Mouse (Mus musculus) erythroid progenitor cell, adult 5-6 weeks (primary cell): ENCODE measurements at regions not wholly inside any gene's neighbourhood (a gene's known extent, or its start where the extent isn't known, plus 50 kb on each side); places are given as distances from the start of the nearest gene placed in this dataset.

Source experiments
- ATAC-seq: replicated peaks from 2 replicates; pipeline ENCODE4 v1.8.0; 2016; ENCODE audit warnings: moderate number of reproducible peaks, mild to moderate bottlenecking, moderate TSS enrichment, inconsistent platforms; ENCODE audit not compliant: poor library complexity, low FRiP score, severe bottlenecking

DNA sequence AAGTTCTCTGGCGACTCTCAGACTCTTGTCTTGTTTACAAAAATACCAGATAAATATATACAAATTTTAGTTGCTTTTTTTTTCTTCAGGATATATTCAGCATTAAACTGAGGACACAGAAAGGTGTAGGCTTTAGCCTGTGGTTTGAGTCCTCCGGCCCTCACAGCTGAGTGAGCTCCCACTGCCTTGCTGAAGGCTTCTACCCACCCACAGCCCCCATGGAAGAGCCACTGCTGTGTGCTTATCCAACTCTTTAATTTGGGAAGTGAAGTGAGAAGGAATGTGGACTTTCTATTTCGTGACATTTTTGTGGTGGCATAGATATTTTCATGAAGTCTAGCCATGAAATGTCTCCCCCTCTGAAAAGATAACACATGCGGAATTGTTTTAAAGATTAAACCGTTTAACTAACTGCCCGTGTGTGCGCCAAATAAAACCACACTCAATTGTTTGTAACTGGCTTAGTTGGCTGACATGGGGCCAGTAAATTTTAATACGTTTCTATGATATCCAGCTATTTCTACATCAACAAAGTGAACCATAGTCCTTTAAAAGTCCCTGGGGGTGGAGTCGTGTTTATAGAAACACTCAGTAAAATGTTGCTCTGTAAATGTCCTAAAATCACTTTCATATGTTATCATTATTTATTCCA, 174.1 kb downstream of the Slc38a4 start:
- no peak for ATAC-seq

DNA sequence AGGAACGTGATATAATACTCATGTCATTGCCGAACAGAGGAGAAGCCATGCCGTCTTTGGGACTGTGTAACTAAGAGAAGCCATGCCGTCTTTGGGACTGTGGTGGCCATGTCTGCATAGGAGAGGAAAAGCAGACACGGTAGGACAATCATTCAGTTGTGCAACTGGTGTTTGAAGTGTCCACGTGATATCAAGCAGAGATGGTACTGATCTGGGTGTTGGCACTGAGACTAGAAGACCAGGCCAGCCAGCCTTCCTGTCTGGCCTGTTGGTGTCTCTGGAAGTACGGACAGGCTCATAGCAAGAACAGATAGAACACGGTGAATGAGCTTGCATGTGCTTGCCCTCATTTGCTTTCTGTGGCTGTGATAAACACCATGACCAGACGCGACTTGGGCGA, 175.7 kb downstream of the Slc38a4 start:
- ATAC-seq, result no peak

DNA sequence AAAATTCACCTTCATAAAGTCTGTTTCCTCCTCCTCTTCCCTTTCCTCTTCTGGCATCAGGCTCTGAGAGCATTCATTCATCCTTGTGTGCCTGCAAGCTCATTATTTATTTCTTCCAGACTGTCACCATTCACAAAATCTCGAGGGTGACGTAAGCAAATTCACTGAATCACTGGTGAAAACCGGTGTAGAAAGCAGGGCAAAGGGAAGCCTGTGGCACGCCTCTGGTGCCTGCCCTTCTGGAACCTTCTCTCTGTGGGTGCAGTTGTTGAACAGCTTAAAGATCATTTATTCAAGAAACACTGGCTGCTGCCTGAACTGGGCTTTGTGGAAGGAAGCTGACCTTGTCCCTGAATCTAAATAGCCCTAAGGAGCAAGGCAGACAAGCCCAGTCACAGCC, 177.0 kb downstream of the Slc38a4 start:
- ATAC-seq, result no peak

DNA sequence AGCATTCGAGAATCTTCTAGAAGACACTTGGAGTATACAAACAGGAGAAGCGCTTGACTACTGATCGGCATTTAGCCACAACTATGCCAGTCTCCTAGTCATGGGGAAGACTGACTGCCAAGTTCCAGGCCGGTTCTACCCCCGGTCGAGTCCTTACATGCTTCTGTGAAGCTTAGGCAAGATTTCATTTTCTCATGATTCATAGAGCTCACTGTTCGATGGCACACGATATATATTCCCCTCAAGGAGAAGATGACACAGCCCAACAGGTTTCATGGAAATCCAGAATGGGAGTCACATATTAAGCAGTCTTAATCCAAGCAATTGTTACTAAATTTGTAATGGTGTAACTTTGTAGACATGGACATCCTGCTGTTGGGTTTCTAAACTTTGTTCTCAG, 177.8 kb downstream of the Slc38a4 start:
- ATAC-seq, result no peak

DNA sequence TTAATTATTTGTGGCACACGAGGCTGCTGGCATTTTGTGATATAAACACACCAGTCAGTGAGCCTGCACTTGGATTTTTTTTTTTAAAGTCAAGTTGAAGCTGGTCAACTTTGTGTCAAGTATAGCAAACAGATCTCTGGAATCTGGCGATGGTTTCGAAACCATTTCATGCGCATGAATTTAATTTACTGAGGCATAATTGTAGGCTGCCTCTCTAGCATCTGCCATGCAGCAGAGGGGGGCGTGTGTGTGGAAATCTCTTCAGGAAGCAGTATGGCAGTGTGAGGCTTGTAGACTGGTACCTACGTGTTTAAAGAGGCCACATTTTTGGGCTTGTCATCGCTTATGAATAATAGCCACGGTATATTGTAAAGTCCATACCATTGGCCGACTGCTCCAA, 177.7 kb upstream of the Slc38a2 start:
- no peak for ATAC-seq

DNA sequence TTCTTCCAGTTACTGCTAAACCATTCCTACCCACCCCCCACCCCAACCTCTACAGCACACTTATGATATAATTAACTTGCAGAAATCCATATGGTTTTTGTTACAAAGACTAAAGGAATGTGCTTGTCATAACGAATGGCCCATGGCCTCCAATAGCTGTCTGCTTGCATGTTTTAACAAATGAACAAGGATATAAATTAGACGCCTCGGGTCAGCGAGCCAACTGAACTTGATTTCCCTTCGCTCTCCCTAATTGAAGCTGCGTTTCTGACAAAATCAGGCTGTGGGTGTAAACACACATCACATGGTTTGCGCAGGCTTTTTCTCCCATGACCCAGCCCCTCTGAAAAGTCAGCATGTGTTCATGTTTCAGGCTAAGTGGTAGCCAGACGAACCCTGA, 174.6 kb upstream of the Slc38a2 start:
- ATAC-seq, result no peak

DNA sequence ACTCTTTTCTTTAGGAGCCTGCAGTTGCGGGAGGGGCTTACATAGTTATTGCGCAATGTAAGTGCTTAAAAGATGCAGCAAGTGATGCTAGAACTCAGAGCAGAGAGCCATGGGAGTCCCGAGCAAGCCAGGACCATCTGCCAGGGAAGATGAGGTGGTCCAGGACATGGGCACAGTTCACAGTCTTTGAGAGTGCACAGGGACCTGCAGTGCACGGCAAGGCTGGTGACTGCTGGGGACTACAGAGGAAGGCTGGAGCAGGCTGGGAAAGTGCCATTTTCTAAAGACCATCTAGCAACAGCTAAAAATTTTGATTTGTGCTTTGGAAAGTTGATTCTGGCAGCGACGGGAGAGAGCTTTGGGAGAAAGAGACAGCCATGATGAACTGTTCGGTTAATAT, 174.0 kb upstream of the Slc38a2 start:
- no peak for ATAC-seq

DNA sequence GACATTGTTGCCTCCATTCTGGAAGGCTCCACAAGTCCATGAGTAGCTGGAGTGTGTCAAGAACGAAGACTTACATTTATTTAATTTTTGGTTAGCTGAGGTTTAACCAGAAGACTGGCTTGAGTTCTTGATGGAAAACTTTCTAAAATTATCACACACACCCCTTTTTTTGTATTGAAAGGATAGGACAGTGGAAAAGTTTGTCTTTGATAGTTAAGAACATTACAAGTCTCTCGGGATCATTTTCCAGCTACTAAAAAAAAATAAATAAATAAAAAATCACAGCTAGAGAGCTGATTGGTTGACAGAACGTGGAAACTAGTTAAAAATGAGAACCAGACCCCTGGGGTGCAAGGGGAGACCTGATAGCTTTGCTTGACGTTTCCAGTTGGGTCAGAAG, 173.6 kb upstream of the Slc38a2 start:
- no peak for ATAC-seq

DNA sequence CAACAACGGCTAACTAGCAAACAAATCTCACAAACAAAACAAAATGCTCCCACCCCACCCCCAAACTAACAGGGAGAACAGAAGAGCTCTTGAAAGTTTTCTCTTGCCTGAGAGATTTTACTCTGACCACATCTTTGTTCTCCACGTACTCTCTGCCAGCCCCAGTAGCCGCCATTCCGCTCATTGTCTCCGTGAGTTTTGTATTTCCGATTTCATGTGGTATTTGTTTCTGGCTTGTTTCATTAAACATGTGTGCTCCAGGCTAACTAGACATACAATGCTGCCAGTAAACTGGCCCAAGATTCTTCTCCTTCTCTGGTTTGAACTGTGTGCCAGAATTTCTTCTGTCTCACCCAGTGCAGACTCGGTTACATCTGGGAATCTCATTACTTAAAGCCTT, 168.2 kb upstream of the Slc38a2 start:
- no peak for ATAC-seq

DNA sequence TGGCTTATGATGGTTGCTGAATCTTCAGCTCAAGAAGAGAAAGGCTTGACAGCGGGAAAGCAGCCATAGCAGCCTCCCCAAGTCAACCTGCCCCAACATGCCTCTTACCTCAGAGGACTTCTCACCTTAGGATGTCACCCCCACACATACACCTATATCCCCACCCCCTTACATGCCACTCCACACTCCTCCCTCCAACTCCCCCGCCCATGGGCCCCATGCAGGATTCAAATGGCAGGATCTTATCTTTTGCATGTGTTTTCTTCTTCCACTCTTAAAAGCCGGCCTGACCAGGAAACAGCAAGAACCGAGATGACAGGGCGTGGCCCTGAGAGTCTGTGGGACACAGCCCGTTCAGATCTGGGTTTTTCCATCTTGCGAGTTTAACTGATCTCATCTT, 166.4 kb upstream of the Slc38a2 start:
- ATAC-seq, result no peak

DNA sequence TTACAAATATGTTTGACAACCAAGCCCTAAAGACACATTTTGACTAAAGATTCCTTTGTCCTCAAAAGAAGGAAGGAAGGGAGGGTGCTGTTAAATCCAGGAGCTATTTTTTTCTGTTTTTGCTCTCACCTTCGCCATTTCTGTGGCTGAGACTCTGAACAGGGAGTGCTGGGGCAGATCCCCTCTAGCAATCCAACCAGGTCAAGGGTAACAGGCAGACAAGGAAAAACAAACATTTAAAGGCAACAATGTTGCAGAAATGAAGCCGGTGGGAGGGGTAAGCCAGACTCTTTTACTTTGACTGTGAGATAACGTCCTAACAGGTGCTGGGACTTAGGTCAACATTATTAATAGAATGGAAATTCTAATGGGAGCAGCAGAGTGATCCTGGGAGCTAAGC, 158.2 kb upstream of the Slc38a2 start:
- ATAC-seq, result no peak

DNA sequence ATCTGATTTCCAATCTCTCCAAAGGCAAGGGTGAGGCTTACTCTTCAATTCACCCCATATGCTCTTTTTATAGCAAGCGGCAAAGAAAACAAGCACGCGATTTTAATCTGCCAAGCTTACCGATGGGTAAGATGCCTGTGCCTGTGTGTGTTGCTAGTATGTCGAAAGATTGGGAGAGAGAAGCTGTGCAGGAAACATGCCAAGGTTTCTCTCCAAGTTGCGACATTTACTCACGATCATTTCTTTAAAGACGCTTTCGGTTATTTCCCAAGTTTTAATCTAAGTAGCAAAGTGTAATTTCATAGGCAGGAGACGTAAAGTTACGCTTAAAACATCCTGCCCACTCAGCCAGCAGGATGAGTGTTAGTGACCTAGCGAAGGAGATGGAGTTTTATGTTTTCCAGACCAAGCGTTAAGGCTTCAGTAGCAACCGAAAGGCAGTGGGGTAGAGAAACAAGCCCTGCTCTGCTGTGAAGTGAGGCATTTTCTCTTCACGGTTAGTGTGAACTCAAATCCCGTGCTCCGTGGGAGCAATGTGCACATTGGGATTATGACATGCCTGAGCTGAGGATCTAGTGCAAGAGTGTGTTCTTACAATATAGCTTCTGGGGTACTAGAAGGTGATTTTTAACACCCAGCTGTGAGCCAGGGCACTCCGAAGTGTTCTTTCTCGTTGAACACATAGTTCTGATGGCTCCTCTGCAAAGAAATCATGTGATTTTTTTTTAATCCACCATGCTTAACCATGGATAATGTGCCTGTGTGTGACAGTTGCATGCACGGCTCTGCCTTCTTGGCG, 152.6 kb upstream of the Slc38a2 start:
- ATAC-seq, result no peak

DNA sequence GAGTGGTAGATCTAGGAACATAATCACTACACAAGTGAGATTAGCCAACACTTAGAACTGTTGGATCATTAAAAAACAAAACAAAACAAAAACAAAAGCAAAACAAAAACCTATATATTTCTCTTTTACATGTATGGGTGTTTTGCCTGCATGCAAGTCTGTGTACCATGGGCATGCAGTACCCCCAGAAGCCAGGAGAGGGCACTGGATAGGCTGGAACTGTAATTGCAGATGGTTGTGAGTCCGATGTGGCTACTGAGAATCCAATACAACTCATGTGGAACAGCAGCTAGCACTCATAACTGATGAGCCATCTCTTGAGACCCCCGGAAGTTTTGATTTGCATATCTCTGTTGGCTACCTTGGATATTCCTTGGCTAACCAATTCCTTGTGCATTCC, 148.6 kb upstream of the Slc38a2 start:
- no peak for ATAC-seq

DNA sequence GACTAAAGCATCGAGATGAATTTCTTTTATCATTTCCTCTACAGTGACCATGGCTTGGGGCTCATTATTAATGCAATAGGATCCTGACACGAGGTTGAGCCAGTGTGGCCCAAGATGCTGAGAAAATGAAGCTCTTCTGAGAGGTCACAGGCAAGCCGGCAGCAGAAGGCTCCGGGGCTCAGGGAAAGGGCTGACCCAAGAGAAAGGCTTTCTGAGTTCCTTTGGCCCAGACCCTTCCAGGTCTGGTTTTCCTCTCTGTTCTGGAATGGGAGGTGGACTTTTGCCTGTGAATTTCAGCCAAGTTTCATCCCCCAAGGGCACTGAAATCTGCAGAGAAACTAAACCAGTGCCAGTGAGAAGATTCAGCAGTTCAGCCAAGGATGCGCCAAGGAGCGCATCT, 145.7 kb upstream of the Slc38a2 start:
- no peak for ATAC-seq

DNA sequence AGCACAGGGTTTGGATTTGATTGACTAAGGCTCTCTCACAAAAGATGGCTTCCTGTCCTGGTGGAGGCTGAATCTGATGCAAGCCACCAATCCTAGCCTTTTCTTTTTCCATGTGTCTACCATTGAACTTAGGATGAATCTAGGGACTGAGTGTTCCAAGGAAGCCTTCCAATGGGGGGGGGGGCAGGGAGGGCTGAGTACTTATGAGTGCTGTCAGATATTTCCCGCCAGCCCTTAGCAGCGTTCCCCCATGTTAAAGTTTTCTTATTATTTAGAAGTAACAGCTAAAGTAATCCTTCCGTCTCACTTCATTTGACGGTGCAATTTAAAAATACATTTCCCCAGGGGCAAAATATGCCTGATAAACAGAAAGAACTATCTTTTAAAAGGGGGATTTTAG, 144.8 kb upstream of the Slc38a2 start:
- ATAC-seq, result no peak

DNA sequence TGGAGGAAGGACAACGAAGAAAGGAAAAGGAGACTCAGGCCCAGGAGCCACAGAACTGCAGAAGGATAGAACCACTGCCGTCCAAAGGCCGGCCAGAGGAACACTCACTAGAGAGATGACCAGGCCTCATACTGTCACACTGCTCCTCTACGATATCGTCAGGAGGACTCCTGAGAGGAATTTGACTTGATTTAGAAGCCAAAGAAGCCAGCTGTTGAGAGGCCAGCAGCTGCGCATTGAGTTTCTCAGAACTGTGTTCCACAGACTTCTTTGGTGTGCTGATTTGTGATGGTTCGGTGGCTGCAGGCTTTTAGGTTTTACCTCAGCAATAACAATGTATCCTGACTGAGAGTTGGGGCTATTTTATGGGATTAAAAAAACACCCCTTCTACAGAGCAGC, 144.1 kb upstream of the Slc38a2 start:
- no peak for ATAC-seq

DNA sequence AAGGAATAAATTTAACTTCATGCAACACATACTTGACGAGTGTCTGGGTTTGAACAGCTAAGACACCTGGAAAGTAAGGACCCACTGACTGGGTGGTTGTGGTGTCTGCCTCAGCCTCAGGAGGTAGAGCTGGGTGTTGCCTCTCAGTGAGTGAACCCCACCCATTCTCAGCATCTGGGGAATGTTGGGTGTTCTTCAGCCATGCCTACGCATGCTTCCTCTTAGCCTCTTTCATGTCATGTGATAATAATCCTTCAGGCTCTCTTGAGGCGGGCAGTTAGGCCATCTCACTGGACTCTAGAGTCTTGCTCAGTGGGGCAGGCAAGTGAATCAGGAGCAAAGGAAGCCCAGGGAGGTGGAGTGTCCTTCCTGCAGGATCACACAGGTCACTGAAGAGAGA, 143.4 kb upstream of the Slc38a2 start:
- no peak for ATAC-seq

DNA sequence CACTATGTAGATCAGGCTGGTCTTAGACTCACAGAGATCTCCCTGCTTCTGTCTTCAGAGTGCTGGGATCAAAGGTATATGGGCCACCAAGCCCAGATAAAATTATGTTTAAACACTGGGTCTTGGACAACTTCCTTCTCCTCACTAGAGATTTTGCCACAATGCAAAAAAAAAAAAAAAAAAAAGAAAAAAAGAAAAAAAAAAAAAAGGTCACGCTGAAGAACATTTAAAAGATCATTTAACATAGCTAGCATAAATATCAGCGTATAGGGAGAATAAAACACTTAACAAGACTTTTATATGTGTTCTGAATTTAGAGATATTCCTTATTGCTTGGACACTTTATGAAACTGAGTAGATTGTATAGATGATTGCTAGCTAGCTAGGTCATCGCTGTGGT, 137.1 kb upstream of the Slc38a2 start:
- no peak for ATAC-seq

DNA sequence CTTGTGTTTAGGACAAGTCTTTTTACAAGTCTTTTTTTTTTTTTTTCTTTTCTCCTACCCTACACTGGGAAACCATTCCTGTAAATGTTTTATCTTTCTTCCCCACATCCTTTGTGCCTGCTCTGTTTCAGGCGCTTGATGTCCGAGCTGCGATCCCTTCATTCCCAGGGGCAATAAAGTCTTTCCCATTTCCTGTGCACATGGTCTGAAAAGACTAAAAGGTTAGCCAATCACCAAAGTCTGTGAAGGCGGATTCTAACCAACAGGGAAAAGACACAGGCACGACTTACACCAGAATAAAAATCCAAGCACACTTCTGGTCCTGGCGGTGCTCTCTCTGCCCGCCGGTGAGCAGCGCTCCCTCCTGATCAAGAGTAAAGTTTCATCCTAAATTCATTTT, 135.3 kb upstream of the Slc38a2 start:
- no peak for ATAC-seq

DNA sequence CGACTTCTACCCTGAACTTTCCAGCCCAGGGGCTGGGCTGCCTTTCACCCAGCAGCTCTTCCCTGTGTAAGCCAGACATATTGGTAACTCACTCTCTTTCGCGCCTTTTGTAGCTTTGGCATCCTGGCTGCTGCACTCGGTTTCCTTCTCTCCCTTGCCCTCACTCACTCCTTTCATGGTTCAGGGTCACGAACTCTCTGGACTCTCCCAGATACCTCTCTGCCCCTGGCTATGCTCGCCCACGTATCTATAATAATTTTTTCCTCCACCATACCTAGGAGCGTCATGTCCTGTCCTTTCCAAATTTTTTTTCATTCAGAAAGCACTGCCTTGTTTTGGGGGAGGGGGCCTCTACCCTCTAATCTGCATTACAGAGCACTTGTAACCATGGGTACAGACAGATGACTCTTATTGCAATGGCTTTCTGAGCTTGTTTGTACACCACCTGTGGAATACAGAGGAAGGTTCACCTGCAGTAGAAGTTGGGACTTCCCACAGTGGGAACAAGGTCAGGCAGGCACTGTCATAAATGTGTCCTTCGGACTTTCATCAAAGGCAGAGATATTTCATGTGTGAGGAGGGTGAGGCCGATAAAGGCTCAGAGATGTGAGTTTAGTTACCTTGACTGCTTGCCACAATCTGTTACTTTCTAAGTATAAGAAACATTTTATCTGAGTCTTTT, 134.8 kb upstream of the Slc38a2 start:
- ATAC-seq, result no peak

DNA sequence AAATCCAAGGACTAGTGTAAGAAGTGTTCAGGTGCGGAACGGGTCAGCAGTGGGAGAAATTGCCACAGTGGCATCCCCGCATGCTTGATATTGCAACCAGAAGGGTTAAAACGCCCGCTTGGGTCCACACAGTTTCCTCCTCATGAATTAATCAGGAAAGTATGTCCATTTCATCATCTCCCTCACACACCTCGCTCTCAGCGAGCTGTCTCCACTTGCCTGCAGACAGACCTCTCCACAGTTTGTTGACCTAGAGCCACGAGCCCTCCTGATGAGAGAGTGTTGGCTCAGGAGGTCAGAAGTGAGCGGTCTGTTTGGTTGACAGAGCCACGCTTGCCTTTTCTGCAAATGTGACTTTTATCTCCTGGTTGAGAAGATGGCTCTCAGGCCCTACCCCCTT, 132.9 kb upstream of the Slc38a2 start:
- ATAC-seq, result no peak
